Mouse (Mus musculus) frontal cortex, postnatal 14 days (tissue): ENCODE data around the gene Dnajb6.
A peak's percentile ranks its signal among the peaks of the same experiment; 100 is the strongest.
"Not testable (repeated sequence)": the region's sequence is repeated elsewhere in the genome, so short reads cannot be mapped to it uniquely, and the experiment has no call there.

Source experiments
- DNase-seq, 2 experiments: peaks; one replicate each; pipeline ENCODE4 v3.0.0; 2022; ENCODE audit warnings: low spot score in 2 of 2

The Dnajb6 gene

GRCm38 (mm10) chr5:29735557-29736061 is at the start of gene Dnajb6, which contains the start of gene Gm5129:
Gene Dnajb6, plus strand, starts transcription at chr5:29735688.
Gene Gm5129, minus strand, starts transcription at chr5:29735936.
- DNase-seq: peak; percentile 97 to 99

- no peak for DNase-seq
Measured at GRCm38 (mm10) chr5:29687671-29688070, 47.8 kb upstream of the Dnajb6 start.

GRCm38 (mm10) chr5:29688352-29688751 is 47.1 kb upstream of the Dnajb6 start:
- DNase-seq: no peak

DNA sequence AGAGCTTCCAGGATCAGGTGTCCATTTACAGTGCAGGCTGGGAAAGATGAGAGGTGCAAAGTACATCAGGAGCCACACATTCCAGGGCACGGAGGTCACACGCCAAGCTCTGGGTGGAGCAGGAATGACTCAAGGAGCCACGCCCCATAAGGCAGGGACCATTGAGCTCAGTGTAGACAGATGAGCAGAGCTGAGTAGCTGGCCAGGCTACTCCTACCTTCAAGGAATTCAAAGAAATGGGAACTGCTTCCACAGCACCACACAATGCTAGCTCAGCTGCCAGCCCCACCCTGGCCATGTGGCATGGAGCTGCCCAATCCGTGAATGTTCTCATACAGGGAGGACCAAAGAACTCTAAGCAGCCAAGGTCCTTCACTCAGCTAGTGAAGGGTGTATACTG is 37.0 kb upstream of the Dnajb6 start:
- no peak for DNase-seq

GRCm38 (mm10) chr5:29699520-29700202 is 35.8 kb upstream of the Dnajb6 start:
- no peak for DNase-seq

- DNase-seq: no peak
Measured at GRCm38 (mm10) chr5:29707241-29707640, 28.2 kb upstream of the Dnajb6 start.

DNA sequence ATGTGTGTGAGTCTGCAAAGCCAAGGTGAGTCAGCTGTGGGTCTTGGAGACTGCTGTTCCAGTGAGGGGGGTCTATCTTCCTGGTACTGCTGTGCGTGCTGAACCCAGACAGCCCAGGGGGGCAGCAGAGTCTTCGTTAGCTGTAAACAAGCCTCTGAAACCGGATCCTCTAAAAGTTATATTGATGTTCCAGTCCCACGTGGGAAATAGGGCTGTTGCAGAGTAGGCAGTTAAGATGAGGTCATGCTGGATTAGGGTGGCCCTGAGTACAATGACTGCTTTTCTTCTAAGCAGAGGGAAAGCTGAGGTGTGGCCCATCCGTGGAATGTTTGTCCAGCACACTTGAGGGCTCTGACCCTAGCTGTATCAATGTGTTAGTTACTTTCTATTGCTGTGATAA is 27.2 kb upstream of the Dnajb6 start:
- no peak for DNase-seq

- no peak for DNase-seq
Measured at GRCm38 (mm10) chr5:29711631-29712030, 23.9 kb upstream of the Dnajb6 start.

GRCm38 (mm10) chr5:29712906-29713305 is 22.6 kb upstream of the Dnajb6 start:
- DNase-seq: no peak

DNA sequence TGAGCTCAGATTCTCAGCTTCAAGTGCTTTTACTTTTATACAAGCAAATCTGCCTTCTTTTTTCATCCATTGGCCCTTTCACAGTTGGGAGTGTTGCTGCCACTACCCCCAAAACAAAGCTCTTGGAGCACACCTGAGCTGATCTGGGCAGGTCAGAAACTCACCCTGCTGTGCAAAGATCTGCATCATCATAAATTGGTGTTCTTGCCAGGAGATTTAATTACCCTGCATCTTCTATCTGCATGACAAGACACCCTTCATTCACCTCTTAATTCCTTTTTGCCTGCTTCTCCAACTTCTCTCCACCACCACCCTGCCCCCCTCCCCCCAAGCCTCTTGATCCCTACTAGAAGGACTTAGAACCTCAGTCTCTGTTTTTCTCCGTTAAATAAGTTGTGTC is 14.3 kb upstream of the Dnajb6 start:
- DNase-seq: no peak

DNA sequence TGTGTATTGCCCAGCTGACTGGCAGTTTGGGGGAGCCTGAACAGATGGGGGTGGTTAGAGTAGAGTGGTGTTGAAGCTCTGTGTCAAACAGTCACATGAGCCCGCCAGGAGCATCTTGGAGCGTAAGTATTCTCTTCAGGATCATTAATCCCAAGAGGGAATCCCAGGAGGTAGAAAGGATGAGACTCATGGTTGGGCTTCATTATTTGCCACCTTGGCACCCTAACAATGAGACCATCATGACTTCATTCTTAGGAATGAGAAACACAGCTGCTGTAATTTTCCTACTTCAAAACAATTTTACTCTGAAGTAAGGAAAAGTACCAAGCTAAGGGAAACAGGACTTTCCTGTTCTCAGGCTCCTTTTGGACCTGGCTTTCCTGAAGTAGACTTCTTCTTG is 10.1 kb upstream of the Dnajb6 start:
- DNase-seq: no peak

DNA sequence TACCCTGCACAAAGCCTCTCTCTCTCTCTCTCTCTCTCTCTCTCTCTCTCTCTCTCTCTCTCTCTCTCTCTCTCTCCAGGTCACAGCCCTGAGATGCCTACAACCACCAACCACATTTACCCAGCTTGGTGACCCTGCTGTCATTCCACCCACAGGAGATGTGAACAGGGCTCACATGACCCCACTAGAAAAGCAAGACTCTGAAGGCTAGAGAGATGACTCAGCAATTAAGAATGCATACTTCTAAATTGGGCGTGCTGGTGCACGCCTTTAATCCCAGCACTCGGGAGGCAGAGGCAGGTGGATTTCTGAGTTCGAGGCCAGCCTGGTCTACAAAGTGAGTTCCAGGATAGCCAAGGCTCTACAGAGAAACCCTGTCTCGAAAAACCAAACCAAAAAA is 9.4 kb upstream of the Dnajb6 start:
- not testable (repeated sequence) for DNase-seq

- DNase-seq: no peak
Measured at GRCm38 (mm10) chr5:29734831-29735510, 517 bp upstream of the Dnajb6 start.

- peak in 1 of 2 experiments; percentile 58 for DNase-seq
Measured at GRCm38 (mm10) chr5:29736073-29736900, 799 bp downstream of the Dnajb6 start.

- DNase-seq: no peak
Measured at GRCm38 (mm10) chr5:29736942-29737341, 1.5 kb downstream of the Dnajb6 start.

- no peak for DNase-seq
Measured at GRCm38 (mm10) chr5:29737471-29737870, 2.0 kb downstream of the Dnajb6 start.

GRCm38 (mm10) chr5:29738076-29738475 is 2.6 kb downstream of the Dnajb6 start:
- no peak for DNase-seq

GRCm38 (mm10) chr5:29740651-29741050 is 5.2 kb downstream of the Dnajb6 start:
- no peak for DNase-seq

DNA sequence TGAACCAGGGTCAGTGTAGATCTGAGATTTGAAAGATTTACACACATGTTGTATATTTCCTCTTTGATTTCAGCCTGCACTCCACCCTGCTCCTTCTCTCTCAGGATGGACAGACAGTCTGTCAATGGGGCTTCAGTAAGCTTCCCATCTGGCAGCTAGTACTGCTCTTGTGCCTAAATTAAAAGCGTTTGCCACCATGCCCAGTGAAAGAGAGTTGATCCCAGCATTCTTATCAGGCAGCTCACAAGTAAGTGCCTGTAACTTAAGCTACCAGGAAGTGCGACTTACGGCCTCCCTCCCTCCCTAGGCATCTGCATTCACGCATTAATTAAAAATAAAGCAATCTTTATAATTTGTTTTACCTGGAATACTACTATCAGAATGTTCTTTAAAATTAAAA is 5.6 kb downstream of the Dnajb6 start:
- DNase-seq: no peak

- no peak for DNase-seq
Measured at GRCm38 (mm10) chr5:29747661-29748060, 12.2 kb downstream of the Dnajb6 start.

DNA sequence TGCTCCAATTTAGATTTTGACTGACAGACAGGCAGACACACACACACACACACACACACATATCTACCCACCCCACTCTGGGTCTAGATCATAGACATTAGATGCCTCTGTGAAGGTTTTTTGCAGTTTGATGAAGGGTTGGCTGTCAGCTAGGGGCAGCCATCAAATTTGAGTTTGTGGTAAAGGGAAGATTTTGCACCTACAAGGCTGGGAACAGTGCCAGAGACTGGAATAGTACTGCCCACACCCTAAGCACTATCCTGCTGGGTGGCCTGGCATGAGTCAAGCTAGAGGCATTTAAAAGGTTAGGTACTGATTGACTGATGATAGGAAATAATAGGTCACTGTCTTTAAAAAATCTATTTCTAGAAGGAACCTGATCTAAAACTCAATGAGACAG is 15.8 kb downstream of the Dnajb6 start:
- no peak for DNase-seq

DNA sequence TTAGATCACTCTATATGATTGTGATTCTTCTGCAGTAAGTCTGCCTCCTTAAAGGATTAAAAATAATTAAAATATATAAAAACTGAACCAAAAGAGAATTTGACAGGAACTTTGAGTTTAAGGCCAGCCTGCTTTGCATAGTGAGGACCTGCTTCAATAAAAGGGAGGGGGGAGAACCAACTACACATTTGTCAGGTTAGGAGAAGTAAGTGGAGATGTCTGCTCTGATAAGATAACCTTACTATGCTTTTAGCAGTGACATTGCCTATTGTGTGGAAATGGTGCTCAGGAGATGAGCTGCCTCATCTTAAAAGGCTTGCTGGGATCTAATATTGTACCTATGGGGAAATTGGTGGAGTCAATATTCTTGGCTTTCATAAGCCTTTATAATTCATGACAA is 17.4 kb downstream of the Dnajb6 start:
- no peak for DNase-seq
